Mouse (Mus musculus) mouse embryonic stem cell (cell line): ENCODE results near the gene Pnmal1.

Experiments
- in situ Hi-C, 2 experiments: fragments of 300-500 bp; cut with MboI; formaldehyde crosslinking; loops; 1 replicate in 1 of 2; 3 replicates in 1 of 2; pipeline ENCODE4 v1.14.3; 2019 to 2020; ENCODE audit warnings: low sequenced_read_pairs in 2 of 2, low pct_unique_long_range_greater_than_20kb in 1 of 2, mixed read lengths in 1 of 2; ENCODE audit not compliant: unreplicated experiment in 1 of 2

Gene Pnmal1

GRCm38 (mm10) chr7:17011909-17012590 is 52.6 kb downstream of the Pnmal1 start:
- in situ Hi-C loops = no loop called here
